Mouse (Mus musculus) cerebellum, adult 2 months (tissue): ENCODE results near the gene Map3k7.

ENCODE experiments used
- CTCF ChIP-seq: fragments of 200-500 bp; IDR thresholded peaks from 2 replicates; pipeline ENCODE4 v1.5.1; 2011; ENCODE audit warnings: low read depth, mild to moderate bottlenecking, control low read depth, low read length, moderate library complexity, borderline replicate concordance; ENCODE audit not compliant: insufficient read depth
- POLR2A ChIP-seq: fragments of 200-500 bp; IDR thresholded peaks from 2 replicates; pipeline ENCODE4 v1.6.1; 2011; ENCODE audit warnings: low read length, control low read depth, borderline replicate concordance; ENCODE audit not compliant: insufficient read depth

- TF ChIP-seq CTCF (no peak), POLR2A (no peak)
These were observed 61.2 kb downstream of the Map3k7 start for GRCm38 (mm10) chr4:32025105-32025504.
